Mouse (Mus musculus) layer of hippocampus, postnatal 36 days (tissue): Measurements from ENCODE around the gene Pank4. TPM values are rescaled to one million over a fixed set of nuclear protein-coding genes. Genes with fewer than 3 reads are reported as not detected.

Experiments
- DNase-seq, 2 experiments: peaks; one replicate each; pipeline ENCODE4 v3.0.0; 2022
- total RNA-seq, 2 experiments: library from RNA; stranded (reverse); gene quantifications; 2 replicates each; pipeline ENCODE4 v1.2.3; 2021

Gene Pank4
- total RNA-seq, 2 experiments from 2014 or later, result 40.6 to 40.8 TPM

- DNase-seq, result peak in 1 of 2 experiments; percentile 53
These were observed 3.2 kb downstream of the Pank4 start for GRCm38 (mm10) chr4:154967173-154967572.

GRCm38 (mm10) chr4:154972546-154972945 lies 8.6 kb downstream of the Pank4 start:
- no peak for DNase-seq

GRCm38 (mm10) chr4:154974163-154974611 lies 10.3 kb downstream of the Pank4 start:
- DNase-seq, result no peak

GRCm38 (mm10) chr4:154980110-154980509 lies 16.2 kb downstream of the Pank4 start:
- no peak for DNase-seq

- no peak for DNase-seq
These were observed 17.2 kb downstream of the Pank4 start for GRCm38 (mm10) chr4:154981076-154981475.

- DNase-seq, result peak; percentile 61 to 74
These were observed 17.6 kb downstream of the Pank4 start for GRCm38 (mm10) chr4:154981530-154981929.

GRCm38 (mm10) chr4:154982247-154983120 lies 18.6 kb downstream of the Pank4 start:
- no peak for DNase-seq

GRCm38 (mm10) chr4:154983767-154984166 lies 19.8 kb downstream of the Pank4 start:
- DNase-seq, result no peak

GRCm38 (mm10) chr4:154985151-154985777 lies 21.3 kb downstream of the Pank4 start:
- no peak for DNase-seq

- peak; percentile 75 to 80 for DNase-seq
These were observed 22.2 kb downstream of the Pank4 start for GRCm38 (mm10) chr4:154986096-154986495.

- DNase-seq, result no peak
These were observed 22.8 kb downstream of the Pank4 start for GRCm38 (mm10) chr4:154986750-154987149.

GRCm38 (mm10) chr4:154994876-154995275 lies 31.0 kb downstream of the Pank4 start:
- DNase-seq, result no peak

- no peak for DNase-seq
These were observed 32.7 kb downstream of the Pank4 start for GRCm38 (mm10) chr4:154996572-154997154.

- no peak for DNase-seq
These were observed 35.5 kb downstream of the Pank4 start for GRCm38 (mm10) chr4:154999379-154999778.

- no peak for DNase-seq
These were observed 41.4 kb downstream of the Pank4 start for GRCm38 (mm10) chr4:155005278-155005677.

- DNase-seq, result no peak
These were observed 42.4 kb downstream of the Pank4 start for GRCm38 (mm10) chr4:155006296-155006695.

- no peak for DNase-seq
These were observed 43.7 kb downstream of the Pank4 start for GRCm38 (mm10) chr4:155007641-155008040.

- no peak for DNase-seq
These were observed 44.2 kb downstream of the Pank4 start for GRCm38 (mm10) chr4:155008075-155008474.

GRCm38 (mm10) chr4:155009216-155009615 lies 45.3 kb downstream of the Pank4 start:
- no peak for DNase-seq

GRCm38 (mm10) chr4:155010870-155011269 lies 46.9 kb downstream of the Pank4 start:
- peak in 1 of 2 experiments; percentile 54 for DNase-seq

GRCm38 (mm10) chr4:155011312-155012025 lies 47.5 kb downstream of the Pank4 start:
- DNase-seq, result no peak

GRCm38 (mm10) chr4:155012115-155012514 lies 48.2 kb downstream of the Pank4 start:
- peak in 1 of 2 experiments; percentile 57 for DNase-seq

- no peak for DNase-seq
These were observed 48.9 kb downstream of the Pank4 start for GRCm38 (mm10) chr4:155012788-155013187.
